Mouse (Mus musculus): ENCODE results near the gene Timm9.

DNA sequence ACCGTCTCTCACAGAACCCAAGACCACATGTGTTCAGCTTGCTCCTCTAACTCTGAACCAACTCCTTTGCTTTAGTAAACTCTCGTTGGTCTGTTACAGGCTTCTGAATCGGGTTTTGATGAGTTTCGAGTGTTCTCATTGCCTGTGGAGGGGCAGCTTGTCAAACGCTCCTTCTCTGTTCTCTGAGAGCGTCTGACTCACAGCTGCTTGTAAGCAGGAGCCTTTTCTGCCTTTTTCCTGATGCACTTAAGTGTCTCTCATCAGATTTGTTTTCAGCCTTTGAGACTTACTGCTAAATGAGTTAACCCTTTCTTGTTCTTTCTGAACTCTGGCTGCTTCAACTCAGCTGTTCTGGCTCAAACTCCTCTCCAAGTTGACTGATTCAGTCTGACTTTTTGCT, 21.5 kb upstream of the Timm9 start:
- TF ChIP-seq CTCF (IDR thresholded peaks at IDR 0.05; ENCODE audit: control insufficient read depth, insufficient read depth, insufficient read length) (no peak), MYOG (IDR thresholded peaks at IDR 0.05; ENCODE audit: control insufficient read depth, extremely low read depth, insufficient read length) (no peak), USF1 (IDR thresholded peaks at IDR 0.05; ENCODE audit: low read depth) (no peak), MAX (IDR thresholded peaks at IDR 0.05) (no peak), MYOD1 (IDR thresholded peaks at IDR 0.05; ENCODE audit: control insufficient read depth, insufficient read length, low read depth) (no peak)
